Mouse (Mus musculus) thymus, adult 18-20 months (tissue): ENCODE data around the gene Casz1.

Experiments
- DNase-seq, 2 experiments: peaks; one replicate each; pipeline ENCODE4 v3.0.0; 2022; ENCODE audit warnings: mixed read lengths in 2 of 2

The Casz1 gene

DNA sequence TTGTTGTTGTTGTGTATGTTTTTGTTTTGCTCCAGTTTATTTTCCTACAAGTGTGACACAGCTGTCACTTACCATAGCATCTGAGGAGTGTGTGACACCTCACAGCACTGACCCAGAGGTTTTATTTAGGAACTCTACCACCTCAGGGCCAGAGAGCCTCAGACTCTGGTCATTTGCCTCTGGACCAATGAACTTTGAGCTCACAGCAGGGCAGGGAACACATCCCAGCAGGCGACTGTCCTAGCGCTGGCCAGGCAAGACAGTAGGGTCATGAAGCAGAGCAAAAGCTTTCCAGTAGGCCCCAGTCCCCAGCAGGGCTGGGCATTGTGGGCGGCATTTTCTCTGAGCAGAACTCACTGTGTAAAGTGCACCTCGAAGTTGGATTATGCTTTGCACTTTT is 1.2 kb upstream of the Casz1 start:
- DNase-seq = no peak

DNA sequence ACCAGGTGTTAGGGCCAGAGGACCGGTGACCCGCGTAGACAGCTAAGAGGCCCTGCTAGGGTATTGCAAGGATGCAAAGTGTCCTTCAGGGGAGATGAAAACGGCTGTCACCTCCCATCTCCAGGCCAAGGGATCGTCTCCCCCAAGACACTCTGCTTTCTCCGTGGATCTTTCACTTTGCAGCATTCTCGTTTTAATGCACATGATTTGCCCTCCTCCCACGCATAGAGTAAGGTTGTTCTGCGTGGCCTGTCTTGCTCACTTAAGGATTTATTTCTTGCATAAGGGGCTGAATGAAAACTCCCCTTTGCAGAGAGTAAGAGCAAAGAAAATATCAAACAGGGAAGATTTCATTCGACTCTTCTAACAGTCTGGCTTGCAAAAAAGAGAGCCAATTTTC is 593 bp upstream of the Casz1 start:
- no peak for DNase-seq

DNA sequence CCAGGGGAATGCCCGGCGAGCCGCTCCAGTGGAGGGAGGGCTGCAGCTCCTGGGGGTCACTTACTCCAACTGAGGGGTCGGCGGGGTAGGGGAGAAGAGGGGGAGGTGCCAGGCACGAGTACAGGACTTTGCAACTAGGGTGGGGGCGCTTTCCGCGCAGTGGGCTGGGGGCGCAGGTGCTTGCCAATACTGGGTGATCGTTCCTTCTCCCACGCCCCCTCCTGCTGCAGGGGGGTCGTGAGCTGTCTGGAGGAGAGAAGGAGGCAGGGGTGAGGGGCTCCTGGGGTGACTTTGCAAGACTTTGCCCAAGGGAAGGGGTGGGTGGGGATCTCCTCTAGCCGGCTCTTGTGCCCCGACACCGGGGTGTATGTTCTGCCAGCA is 541 bp downstream of the Casz1 start:
- no peak for DNase-seq

DNA sequence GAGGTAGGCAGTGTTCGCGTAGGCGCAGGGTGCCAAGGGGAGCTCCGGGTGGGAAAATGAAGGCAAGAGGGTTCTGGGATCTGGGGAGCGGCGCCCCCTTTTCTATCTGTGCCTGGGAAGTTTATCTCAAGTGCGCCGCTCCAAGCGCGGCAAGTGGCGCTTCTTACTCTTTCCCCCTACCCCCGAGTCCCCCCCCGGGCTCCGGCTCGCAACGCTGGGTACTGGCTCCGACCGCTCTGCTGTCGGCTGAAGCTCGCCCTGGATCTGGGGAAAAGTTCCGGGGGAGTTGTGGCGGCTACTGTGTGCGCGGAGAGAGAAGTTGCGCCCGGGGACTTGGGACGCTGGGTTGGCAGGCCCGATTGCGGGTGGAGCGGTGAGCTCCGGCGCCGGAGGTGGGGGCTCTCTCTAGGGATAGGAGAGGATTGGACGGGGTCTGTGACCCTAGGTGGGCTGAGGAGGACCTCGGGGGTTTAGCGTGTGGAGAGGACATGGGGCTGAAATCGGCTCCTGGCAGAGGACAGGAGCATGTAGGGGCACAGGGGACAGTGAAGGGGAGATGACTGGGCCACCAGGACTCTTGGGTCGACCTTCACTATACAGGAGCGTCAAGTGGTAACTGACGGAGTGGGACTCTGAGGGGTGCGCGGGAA is 1.1 kb downstream of the Casz1 start:
- no peak for DNase-seq

DNA sequence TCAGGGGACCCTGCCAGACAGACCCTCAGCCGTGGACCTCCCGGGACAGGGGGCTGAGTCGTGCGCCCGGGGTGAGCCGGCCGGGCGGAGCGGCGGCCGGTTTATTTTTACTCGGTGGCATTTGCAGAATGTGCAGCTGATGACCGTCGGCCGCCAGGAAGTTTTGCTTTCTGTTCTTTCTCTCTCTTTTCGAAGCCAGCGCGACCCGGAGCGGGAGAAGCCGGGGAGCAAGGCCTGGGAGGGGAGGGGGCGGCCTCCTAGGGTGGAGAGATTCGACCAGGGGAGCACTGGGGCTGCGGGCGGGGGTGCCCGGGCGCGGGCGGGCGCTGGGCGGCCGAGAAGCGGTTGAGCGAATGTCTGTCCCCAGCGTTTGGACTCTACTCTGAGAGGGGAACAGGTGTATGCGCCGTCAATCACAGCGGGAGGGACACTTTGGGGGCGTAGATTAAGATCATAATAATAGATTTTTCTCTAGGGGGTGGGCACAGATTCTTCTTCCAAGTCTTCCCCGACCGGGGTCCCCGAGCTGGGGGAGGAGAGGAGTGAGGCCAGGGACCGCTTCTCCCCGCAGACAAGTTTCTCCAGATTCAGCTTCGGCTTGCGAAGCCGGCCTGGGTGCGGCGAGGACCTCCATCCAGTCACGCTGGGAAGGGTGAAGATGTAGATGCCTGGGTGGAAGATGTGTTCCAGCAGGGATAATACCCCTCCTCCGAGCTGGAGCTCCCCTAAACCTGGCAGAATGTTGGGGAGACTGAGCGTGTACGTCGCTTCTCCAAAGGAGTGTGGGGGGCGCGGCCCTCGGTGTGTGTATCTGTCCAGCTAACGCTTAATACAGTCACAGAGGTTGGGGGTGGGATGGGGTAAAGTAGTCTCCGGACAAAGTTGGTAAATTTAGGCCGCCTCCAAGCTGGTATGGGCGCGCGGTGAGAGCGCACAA is 1.9 kb downstream of the Casz1 start:
- no peak for DNase-seq

DNA sequence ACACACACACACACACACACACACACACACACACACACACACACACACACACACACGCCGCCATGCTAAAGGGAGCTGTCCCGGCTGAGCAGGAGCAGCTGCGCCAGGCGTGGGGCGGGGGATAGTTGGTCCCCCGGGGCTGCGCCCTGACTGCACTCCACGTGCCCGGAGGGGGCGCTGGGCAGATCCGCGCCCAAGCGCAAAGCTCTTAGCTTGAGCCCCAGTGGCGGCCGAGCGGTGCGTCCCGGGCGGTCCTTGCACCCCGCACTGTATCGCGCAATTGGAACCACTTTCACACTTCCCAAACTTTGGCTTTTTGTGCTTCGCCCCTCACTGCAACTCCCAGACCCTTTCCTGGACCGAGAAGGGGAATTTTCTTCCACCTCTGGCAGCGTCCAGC is 2.6 kb downstream of the Casz1 start:
- no peak for DNase-seq

DNA sequence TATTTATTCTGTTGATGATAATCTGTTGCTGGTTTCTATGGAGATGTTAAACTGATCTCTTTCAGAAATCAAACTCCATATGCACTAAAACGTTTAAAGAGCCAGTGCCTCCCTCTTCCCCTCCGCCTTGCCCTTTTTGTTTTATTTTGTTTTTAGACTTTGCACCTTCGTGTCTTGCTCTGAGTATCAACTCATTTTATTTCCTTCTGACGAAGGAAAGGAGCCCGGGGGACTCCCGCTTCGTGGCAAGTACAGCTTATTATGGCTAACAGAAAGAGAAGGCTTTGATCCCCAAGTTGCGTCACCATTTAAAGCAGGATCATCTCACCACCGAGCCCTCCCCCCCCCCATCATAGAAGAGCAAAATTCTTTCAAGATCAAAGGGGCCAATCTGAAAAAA is 3.2 kb downstream of the Casz1 start:
- DNase-seq = no peak

DNA sequence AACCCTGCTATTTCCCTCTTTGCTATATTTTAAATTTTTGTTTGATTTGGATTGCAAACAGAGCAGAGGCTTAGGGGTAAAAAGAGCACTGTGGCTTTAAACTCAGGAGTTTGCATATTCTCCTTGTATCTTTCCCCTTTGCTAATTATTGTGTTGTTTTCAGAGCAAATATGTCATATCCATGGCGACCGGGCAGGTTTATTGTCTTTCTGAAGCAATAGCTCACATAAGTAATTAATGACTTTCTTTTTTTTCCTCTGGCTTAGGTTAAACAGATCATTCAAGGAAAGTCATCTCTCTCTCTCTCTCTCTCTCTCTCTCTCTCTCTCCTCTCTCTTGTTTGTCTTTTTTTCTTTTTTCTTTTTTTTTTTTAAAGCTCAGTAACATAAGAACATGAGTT is 4.6 kb downstream of the Casz1 start:
- no peak for DNase-seq

DNA sequence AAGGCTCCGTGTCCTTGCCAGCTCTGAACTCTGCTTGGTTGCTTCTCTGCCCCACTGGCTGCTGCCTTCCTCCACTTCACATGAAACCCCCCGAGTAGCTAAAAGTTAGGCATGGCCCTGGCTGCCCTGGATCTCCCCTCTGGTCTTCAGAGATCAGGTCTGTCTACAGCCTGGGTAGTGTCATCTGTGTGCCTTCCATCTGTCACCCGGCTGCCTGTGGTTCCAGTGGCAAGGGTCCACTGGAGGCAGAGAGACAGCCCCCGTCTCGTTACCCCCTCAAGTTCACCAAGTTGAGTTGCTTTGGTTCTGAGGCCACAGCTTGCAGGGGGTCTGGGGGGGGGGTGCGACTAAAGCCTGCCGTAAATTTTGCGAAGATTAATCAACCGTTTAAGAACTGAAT is 6.5 kb downstream of the Casz1 start:
- no peak for DNase-seq

DNA sequence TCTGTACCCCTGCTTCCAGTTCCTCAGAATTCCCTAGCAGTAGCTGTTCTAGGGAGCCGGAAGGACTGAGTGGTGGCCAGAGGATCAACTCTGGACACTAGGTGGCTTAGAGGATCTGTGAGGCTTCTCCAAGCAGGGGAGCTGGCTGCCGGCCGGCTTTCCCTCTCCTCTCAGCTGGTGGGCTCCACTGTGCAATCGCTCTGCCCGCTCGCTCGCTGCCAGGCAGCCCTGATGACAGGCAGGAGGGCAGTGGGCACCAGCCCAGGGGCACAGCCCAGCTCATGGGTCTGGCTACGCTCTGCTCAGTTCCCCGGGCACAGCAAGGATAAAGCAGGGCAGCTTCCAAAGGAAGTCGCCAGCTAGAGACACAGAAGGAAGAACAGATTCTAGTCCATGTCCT is 7.7 kb downstream of the Casz1 start:
- no peak for DNase-seq

DNA sequence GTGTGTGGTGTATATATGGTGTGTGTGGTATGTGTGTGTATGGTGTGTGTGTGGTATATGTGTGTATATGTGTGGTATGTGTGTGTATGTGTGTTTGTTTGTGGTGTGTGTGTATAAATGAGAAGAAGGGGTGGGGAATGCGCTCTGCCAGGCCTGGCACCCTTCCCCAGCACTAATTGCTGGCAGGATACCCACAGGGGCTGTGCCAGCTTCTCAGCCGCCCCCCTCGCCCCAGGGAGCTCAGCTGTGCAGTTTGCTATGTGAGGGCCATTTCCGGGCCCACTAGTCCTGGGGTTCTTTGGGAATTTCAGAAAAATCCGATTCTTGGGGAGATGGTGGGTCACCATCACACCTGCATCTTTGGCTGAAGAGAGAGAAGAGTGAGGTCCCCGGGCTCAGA is 9.0 kb downstream of the Casz1 start:
- DNase-seq = no peak

DNA sequence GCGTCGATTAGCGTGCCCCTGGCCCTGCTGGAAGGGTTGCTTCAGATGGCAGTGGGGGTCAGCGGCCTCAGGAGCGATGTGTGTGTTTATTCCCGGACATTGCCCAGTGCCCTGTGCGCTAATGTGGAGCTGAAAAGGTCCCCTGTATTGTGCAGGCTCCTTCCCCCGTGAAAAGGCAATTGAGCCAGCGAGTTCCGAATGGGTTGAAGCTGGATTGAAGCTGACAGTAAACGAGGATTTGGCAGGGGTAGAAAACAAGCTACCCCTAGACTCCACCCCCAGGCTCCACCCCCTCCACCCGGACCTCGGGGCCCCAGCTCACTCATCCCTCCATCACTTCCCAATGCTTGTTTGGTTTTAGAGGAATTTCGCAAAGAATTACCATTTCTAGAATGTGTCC is 12.3 kb downstream of the Casz1 start:
- DNase-seq = no peak

DNA sequence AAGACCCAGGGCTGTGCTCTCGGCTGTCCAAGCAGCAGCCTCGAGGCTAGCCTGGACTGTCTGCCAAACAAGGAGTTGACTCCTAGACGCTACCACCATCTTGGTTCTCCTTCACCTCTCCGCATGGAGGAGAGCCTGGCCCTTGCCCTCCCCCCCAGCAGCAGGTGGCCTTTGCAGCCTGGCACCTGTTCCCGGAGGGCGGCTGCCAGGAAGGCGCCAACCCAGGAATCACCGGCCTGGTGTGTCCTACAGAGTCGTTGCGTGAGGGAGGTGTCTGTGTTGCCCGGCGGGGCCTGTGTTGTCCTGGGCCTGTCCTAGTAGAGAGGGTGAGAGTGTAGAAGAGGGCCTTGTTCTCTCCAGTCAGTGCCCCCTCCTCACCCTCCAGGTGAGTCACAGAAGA is 13.9 kb downstream of the Casz1 start:
- no peak for DNase-seq

DNA sequence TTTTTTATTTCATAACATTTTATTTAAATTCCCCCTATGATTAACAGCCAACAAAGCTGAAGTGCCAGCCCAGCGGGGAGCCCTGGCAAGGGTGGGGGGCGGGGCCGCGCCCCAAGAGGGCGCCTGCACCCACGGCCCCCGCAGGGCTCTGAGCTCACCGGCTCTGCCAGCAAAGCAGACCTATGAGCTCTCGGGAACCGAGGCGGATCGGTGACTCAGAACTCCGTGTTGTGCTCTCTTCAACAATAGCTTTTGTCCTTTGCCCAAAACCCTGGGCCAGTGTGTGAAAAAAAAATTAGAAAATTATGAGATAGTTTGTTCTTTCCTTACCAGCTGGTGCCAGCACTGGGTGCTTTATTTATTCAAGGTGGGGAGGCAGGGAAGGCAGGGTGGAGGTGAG is 15.9 kb downstream of the Casz1 start:
- no peak for DNase-seq

DNA sequence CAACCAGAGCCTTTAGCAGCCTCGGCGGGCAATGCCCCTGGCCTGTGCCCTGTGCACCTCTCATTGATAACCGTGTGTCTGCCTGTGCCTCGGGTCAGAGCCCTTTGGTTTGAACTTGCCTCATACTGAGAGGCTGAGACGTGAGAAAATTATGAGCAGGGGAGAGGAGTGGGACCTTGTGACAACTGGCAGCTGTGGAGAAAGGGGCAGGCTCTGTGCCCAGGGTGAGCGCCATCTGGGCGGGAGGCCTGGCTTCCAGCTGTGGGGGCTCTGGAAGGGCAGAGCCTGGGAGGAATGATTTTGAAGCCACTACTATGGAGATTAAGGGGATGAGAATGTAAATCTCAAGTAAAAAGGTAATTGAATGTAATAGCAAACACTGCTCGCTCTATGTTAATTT is 19.1 kb downstream of the Casz1 start:
- no peak for DNase-seq

DNA sequence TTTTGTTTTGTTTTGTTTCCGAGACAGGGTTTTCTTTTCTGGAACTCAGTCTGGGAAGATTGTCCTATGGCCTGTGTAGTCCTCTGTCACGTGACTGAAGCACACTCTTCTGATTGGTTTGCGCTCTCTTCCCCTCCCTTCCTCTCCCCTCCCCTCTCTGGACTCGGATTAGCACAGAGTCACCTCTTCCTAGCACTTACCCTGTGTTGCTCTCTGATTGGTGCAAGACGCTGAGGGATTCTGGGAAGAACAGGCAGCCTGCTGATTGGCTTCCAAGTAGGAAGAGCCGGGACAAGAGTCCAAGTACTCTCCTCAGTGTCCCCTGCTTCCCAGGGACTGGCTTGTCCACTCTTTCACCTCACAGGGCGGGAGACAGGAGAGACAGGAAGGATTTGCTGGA is 26.1 kb downstream of the Casz1 start:
- DNase-seq = no peak

DNA sequence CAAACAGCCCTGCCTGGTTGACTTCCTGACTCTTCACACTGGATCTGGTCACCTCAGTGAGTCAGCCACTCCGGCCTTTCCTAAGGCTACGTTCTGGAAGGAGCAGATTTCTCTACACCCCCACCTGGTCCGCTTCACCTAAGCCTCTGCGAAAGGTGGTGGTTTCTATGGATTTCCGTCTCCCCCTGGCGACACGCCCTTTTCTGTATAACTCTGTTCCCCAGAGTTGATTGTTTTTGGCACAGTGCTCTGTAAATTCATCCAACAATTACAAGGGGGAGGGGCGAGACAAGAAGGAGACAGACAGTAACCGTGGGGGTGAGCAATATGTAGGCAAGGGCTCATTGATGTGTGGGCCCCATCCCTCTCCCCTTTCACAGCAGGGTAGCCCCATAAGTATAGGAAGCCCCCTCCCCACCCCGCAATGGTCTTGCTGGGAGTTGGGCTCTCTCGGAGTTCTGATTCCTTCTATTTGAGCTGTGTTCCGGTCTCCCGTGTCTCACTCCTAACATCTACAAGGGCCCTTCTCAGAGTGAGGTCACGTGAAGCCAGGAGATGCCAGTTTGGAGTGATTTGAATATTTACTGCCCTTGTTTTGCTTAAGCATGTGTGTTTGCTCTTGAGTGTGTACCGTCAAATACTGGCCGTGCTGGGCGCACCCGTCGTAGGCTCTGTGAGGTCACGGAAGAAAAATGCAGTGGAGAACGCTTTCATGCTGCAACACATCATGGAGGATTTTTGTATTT is 29.2 kb downstream of the Casz1 start:
- DNase-seq = no peak

DNA sequence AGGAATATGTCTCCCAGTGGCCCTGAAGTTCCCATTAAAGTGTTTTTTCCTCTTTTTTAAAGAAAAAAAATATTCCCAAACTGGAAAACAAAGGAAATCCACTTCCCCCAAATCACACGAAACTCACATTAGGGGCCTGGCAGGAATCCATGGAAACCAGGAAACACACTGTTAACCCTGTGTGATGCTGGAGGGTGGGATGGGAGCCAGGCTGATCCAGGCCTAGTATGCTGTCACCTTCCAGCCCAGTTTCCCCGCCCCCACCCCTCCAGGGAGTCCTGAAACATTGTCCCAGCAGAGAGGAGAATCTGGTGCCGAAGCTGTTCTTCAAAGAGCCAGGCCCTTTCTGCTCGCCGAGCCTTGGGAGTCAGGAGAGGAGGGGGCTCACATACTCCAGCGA is 32.2 kb downstream of the Casz1 start:
- DNase-seq = no peak

DNA sequence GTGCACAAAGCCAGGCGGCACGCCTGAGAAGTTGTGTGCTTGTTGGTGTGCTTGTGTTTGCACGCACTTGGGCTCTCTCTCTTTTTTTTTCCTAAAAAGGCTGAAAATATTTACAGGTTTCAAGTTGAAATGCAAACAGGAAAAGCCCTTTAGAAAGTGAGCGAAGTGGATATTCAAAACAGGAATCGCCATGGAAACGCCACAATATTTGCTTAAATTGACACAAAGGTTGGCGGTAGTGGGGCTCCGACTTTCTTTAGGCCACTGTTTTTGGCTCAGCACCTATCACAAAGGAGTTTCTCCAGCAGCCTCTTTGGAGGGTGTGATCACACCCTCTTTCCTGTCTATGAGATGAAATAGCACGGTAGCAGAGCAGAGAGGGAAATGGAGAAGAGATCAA is 32.8 kb downstream of the Casz1 start:
- no peak for DNase-seq

DNA sequence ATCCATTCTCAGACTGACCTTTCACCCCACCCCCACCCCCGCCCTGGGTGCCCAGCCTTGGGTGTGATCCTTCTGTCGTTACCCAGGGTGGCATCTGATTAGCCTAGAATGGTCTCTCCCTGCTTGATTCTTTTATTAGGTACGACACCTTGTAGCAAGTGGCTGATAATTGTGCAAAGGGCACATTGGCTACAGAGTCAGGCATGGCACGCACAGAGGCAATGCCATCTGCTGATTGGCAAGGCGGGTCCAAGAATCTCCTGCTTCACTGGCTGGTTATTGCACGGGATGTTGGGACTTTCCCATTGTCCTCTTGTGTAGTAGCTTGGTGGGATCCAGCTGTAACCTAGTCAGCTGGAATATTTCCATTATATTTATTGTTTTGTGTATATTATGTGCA is 33.4 kb downstream of the Casz1 start:
- no peak for DNase-seq

DNA sequence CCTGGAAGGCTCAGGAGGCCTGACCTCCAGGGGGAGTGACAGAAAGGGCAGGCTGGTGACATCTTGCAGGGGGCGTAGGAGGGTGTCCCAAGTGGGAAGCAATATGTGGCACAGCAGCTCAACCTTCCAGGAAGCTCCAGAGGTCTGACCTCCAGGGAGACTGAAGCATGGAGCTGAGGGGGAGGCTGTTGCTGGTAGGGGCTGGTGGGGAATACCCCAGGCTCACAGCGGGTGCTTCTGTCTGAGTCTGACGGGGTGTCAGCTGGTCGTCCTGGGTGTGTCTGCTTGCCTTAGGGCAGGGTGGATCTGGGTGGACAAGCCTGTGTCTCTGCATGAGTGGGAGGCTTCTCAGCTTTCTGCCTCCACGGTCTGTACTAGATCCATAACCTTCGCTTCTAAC is 38.1 kb downstream of the Casz1 start:
- no peak for DNase-seq

DNA sequence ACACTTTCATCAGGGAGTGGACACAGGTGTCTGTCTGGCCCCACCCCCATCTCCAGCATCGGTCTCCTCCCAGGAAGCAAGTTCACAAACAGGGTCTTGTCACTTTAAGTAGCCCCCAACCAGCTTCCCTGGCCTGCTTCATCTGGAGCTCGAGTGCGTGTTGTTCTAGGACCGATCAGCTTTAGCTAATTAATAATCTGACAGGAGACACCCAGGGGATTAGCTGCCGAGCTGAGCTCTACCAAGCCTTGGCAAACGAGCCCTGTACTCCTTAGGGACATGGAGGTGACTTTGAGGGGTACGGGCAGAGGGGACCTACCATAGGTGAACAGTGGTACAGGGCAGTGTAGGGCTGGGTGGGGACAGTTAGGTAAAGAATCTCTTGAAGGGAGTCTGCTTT is 40.7 kb downstream of the Casz1 start:
- DNase-seq = no peak

DNA sequence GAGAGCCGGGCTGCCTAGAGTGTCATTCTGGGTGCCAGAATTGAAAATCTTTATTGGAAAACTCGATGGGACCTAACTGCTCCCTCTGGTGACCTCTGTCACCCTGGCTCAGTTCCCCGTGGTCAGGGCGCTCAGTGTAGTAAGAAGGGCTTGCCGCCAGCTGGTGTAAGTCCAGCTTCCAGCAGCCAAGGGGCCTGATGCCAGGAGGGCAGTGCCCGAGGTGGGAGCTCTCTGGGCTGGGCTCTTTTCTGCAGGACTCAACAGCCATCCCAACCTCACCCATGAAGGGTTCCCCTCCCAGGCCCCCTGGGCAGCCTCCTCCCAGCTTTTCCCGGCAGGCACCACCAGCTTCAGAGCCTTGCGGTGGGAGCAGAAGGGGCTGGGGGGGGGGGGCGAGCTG is 42.0 kb downstream of the Casz1 start:
- no peak for DNase-seq

DNA sequence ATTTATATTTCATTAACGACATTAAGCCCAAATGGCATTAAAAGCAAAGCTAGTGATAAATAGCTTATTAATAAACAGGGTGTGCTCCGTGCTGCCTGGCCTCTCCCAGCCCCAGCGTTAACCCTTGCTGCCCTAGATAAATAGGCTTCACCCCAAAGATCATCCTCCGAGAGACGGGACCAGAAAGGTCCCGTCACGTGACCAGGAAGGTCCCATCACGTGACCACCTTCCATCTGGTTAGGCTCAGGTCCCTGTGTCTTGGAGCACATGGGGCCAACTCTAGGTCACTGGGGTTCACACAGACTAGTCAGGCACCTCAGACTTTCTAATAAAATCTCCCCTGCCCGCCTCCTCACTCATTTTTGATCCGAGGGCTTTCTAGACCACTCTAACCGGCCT is 42.5 kb downstream of the Casz1 start:
- no peak for DNase-seq
